Mouse (Mus musculus) G1E (cell line): ENCODE results near the gene Stoml1.

Experiments used
- CTCF ChIP-seq: IDR thresholded peaks from 2 replicates; pipeline ENCODE4 v1.5.1; 2012; ENCODE audit warnings: low read depth, low read length, inconsistent platforms, mixed read lengths
- GATA1 ChIP-seq: IDR thresholded peaks from 2 replicates; pipeline ENCODE4 v1.6.1; 2012; ENCODE audit warnings: borderline replicate concordance, low read length, inconsistent platforms, mixed read lengths
- GATA2 ChIP-seq: IDR thresholded peaks from 2 replicates; pipeline ENCODE4 v1.6.1; 2012; ENCODE audit warnings: low read depth, low read length, inconsistent platforms, borderline replicate concordance

- TF ChIP-seq GATA1 (no peak), CTCF (no peak), GATA2 (no peak)
Measured at GRCm38 (mm10) chr9:58303599-58304271, 50.8 kb downstream of the Stoml1 start.
